Mouse (Mus musculus) midbrain, embryonic 11.5 days (tissue): ENCODE data around the gene Adgb. TPM values are rescaled to one million over a fixed set of nuclear protein-coding genes. Genes with fewer than 3 reads are reported as not detected.
"Not testable (repeated sequence)": the region's sequence is repeated elsewhere in the genome, so short reads cannot be mapped to it uniquely, and the experiment has no call there.

Source experiments
- ATAC-seq: fragments of 200-750 bp; cut with Nextera tagmentation; 2 replicates; pipeline ENCODE4 v1.8.0; 2017; ENCODE audit warnings: moderate TSS enrichment, moderate library complexity; ENCODE audit not compliant: low FRiP score
- DNase-seq: peaks from one replicate; pipeline ENCODE4 v3.0.0; 2015; ENCODE audit warnings: low spot score; ENCODE audit errors: missing footprints
- H3K27ac ChIP-seq: fragments of 300-500 bp; sonication (generic); 2 replicates; pipeline ENCODE4 v1.5.1; 2014; ENCODE audit warnings: low read depth, low read length
- H3K27me3 ChIP-seq: fragments of 300-500 bp; sonication (generic); 2 replicates; pipeline ENCODE4 v1.6.1; 2014; ENCODE audit warnings: mild to moderate bottlenecking, low read length, moderate library complexity, mixed read lengths; ENCODE audit not compliant: control insufficient read depth, insufficient read depth
- H3K36me3 ChIP-seq: fragments of 300-500 bp; sonication (generic); 2 replicates; pipeline ENCODE4 v1.6.1; 2014; ENCODE audit warnings: mild to moderate bottlenecking, low read length, moderate library complexity, mixed read lengths; ENCODE audit not compliant: control insufficient read depth, insufficient read depth
- H3K4me1 ChIP-seq: fragments of 300-500 bp; sonication (generic); 2 replicates; pipeline ENCODE4 v1.6.1; 2014; ENCODE audit warnings: low read length; ENCODE audit not compliant: control insufficient read depth, insufficient read depth
- H3K4me2 ChIP-seq: fragments of 300-500 bp; sonication (generic); 2 replicates; pipeline ENCODE4 v1.6.1; 2014; ENCODE audit warnings: mild to moderate bottlenecking, moderate library complexity
- H3K4me3 ChIP-seq: fragments of 300-500 bp; sonication (generic); 2 replicates; pipeline ENCODE4 v1.5.1; 2014; ENCODE audit warnings: low read depth, low read length
- H3K9ac ChIP-seq: fragments of 300-500 bp; sonication (generic); 2 replicates; pipeline ENCODE4 v1.6.1; 2014; ENCODE audit warnings: low read length
- H3K9me3 ChIP-seq: fragments of 300-500 bp; sonication (generic); 2 replicates; pipeline ENCODE4 v1.6.1; 2016; ENCODE audit warnings: low read length; ENCODE audit not compliant: control insufficient read depth
- WGBS: fragments of 180-500 bp; shearing (Covaris S2); extraction: QIAGEN DNeasy Blood & Tissue Kit; methylation state at CpG from one replicate; pipeline ENCODE4 v1.1.7; 2014; 5-methylcytosine and 5-hydroxymethylcytosine counted together
- polyA plus RNA-seq: library from polyadenylated mRNA; unstranded; fragments of >200 nt; fragmentation: Nextera tagmentation; extraction: Ambion mirVana; gene quantifications from 2 replicates; pipeline ENCODE4 v1.2.1, GENCODE M21; 2014

Gene Adgb
- 0.15 and 0.16 TPM in 2 replicates for polyA plus RNA-seq

GRCm38 (mm10) chr10:10471961-10472610, at the start of gene Adgb:
Gene Adgb (minus strand): TSS chr10:10472326.
- peak within 1 kb of the TSS; percentile 19 for H3K4me3 ChIP-seq

DNA sequence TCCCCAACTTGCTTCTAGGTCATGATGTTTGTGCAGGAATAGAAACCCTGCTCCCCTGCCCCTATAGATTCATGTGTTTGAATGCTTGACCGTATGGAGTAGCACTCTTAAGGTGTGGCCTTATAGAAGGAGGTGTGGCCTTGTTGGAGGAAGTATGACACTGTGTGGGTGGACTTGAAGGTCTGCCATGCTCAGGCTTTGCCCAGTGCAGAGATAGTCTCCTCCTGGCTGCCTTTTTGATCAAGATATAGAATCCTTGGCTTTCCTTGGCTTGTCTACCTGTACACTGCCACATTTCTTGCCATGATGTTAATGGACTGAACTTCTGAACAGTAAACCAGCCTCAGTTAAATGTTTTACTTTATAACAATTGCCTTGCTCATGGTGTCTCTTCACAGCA, 8.0 kb upstream of the Adgb start:
- Histone ChIP-seq H3K36me3 (no peaks in the 10 kb centered on the region), H3K27ac (no peak overlapping the region), H3K4me3 (no peak overlapping the region), H3K4me1 (no peaks in the 10 kb centered on the region), H3K9me3 (no peaks in the 10 kb centered on the region), H3K9ac (no peak overlapping the region), H3K4me2 (no peak overlapping the region), H3K27me3 (no peaks in the 10 kb centered on the region)
- WGBS, result 85% methylated on average over 1 of the region's 1 CpGs
- DNase-seq (no peak), ATAC-seq (no peak)

More at GRCm38 (mm10) chr10:10471961-10472610, at the start of gene Adgb:
- ATAC-seq (peak; percentile 94), DNase-seq (peak; percentile 94)
- Histone ChIP-seq H3K36me3 (no peaks in the 10 kb centered on the region), H3K4me1 (peaks cover 12% of the 10 kb centered on the region), H3K9ac (peak within 1 kb of the TSS; percentile 22; the same call in 1 of the 2 replicates), H3K9me3 (no peaks in the 10 kb centered on the region), H3K27me3 (no peaks in the 10 kb centered on the region), H3K4me2 (peak within 1 kb of the TSS; percentile 43), H3K27ac (peak within 1 kb of the TSS; percentile 7; the same call in 1 of the 2 replicates)
- 7% methylated on average over 22 of the region's 22 CpGs for WGBS

DNA sequence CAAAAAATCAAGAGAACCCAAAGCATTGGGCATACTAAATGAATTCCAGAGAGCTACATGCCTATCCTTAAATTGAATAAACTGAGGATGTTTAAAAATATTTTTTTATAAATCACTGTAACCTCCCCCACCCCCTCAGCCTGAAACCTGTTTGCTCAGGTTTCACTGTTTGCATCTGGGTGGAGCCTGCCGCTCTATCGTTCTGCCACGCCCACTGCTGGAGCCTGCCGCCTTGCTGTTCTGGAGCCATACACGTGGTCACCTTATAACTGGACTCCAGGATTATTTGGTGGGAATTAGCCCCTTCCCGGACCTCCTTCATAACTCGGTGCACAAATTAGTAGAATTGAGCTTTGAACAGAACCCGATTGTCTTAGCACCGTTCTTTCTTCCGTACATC, 5.3 kb upstream of the Adgb start:
- not testable (repeated sequence) for DNase-seq, H3K9me3 ChIP-seq, H3K27me3 ChIP-seq, H3K4me2 ChIP-seq, H3K4me1 ChIP-seq, H3K36me3 ChIP-seq, ATAC-seq, H3K4me3 ChIP-seq, H3K27ac ChIP-seq, H3K9ac ChIP-seq
- WGBS, result 69% methylated on average over 10 of the region's 10 CpGs

GRCm38 (mm10) chr10:10476956-10477355, 4.8 kb upstream of the Adgb start:
- no peak overlapping the region for H3K4me3 ChIP-seq
- H3K4me1 ChIP-seq, result peaks cover 7% of the 10 kb centered on the region; the same call in 1 of the 2 replicates
- no peaks in the 10 kb centered on the region for H3K36me3 ChIP-seq
- no peaks in the 10 kb centered on the region for H3K27me3 ChIP-seq
- H3K9me3 ChIP-seq, result no peaks in the 10 kb centered on the region
- no peak overlapping the region for H3K9ac ChIP-seq
- ATAC-seq (no peak), DNase-seq (no peak)
- no peak overlapping the region for H3K27ac ChIP-seq
- H3K4me2 ChIP-seq, result no peak overlapping the region
- 76% methylated on average over 5 of the region's 5 CpGs for WGBS

- ATAC-seq, result no peak
- 89% methylated on average over 2 of the region's 2 CpGs for WGBS
These were observed 4.4 kb upstream of the Adgb start for GRCm38 (mm10) chr10:10476549-10476948.

DNA sequence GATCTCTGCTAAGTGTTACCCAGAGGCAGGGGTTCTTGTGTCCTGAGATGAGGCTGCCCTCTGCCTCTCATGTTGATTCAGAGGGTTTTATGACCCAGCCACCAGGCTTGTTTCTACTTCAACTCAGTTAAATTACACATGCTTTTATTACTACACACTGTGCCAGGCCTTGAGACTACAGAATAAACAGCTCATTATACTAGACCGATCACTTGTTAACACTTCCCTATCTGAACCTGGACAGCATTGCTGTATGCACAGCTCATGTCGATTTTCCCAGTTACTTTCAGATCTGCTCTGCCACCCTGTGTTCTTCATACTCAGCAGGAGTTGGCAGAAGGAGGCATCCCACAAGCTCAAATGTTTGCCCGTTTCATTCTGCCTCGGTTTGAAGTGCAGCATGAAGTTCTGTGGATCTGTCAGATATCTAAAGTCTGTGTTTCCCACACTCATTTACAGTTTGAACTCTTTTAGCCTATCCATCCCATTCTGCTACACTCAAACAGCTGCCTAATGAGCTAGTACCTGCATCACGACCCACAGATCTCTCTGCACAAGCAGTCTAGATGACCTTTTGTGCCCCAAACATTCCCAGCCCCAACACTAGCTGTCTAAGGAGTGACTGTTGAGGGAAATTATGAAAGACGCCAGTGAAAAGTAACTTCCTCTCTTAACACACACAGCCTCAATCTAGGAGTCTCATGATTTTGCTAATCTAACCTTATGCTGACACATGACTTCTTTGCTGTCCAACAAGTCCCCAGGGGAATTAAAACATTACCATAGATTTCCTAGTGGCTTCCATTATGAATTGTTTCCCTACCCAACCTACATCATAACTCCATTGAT, 3.2 kb downstream of the Adgb start:
- H3K27ac ChIP-seq, result no peak overlapping the region
- no peaks in the 10 kb centered on the region for H3K36me3 ChIP-seq
- 72% methylated on average over 6 of the region's 6 CpGs for WGBS
- DNase-seq (no peak), ATAC-seq (no peak)
- H3K27me3 ChIP-seq, result no peaks in the 10 kb centered on the region
- H3K9ac ChIP-seq, result no peak overlapping the region
- H3K9me3 ChIP-seq, result no peaks in the 10 kb centered on the region
- peaks cover 12% of the 10 kb centered on the region for H3K4me1 ChIP-seq
- no peak overlapping the region for H3K4me2 ChIP-seq
- no peak overlapping the region for H3K4me3 ChIP-seq

More at GRCm38 (mm10) chr10:10476549-10476948, 4.4 kb upstream of the Adgb start:
- Histone ChIP-seq H3K4me1 (peaks cover 8% of the 10 kb centered on the region; the same call in 1 of the 2 replicates), H3K9me3 (no peaks in the 10 kb centered on the region), H3K4me3 (no peak overlapping the region), H3K4me2 (no peak overlapping the region), H3K9ac (no peak overlapping the region), H3K36me3 (no peaks in the 10 kb centered on the region), H3K27me3 (no peaks in the 10 kb centered on the region), H3K27ac (no peak overlapping the region)
- no peak for DNase-seq

- no peak for DNase-seq
- no peak overlapping the region for H3K4me2 ChIP-seq
- 83% methylated on average over 2 of the region's 2 CpGs for WGBS
- H3K4me1 ChIP-seq, result no peaks in the 10 kb centered on the region
- H3K4me3 ChIP-seq, result no peak overlapping the region
- no peak overlapping the region for H3K27ac ChIP-seq
- ATAC-seq, result no peak
- no peaks in the 10 kb centered on the region for H3K36me3 ChIP-seq
- H3K9ac ChIP-seq, result no peak overlapping the region
- no peaks in the 10 kb centered on the region for H3K27me3 ChIP-seq
- no peaks in the 10 kb centered on the region for H3K9me3 ChIP-seq
These were observed 12.0 kb downstream of the Adgb start for GRCm38 (mm10) chr10:10460113-10460512.

DNA sequence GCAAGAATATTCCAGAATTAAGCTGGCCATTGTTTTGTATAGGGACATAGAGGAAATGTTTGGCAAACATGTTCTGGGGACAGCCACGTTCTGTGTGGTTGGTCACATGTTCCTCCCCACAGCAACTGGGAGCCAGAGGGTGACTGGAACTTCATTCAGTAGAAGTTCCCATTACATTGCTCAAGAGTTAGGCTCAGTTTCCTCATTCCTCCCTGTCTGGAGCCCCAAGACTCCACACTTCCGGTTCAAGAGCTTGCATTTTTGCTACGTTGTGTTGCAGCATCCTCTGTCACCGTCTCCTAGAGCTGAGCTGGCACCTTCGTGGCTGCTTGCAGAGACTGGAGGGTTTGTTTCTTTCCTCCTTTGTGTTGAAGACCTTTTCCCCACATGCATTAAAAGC, 15.1 kb downstream of the Adgb start:
- Histone ChIP-seq H3K27ac (no peak overlapping the region), H3K4me2 (no peak overlapping the region), H3K9me3 (no peaks in the 10 kb centered on the region), H3K36me3 (no peaks in the 10 kb centered on the region), H3K4me1 (no peaks in the 10 kb centered on the region), H3K4me3 (no peak overlapping the region), H3K9ac (no peak overlapping the region), H3K27me3 (no peaks in the 10 kb centered on the region)
- ATAC-seq, result no peak
- no peak for DNase-seq
- WGBS, result 89% methylated on average over 5 of the region's 5 CpGs

DNA sequence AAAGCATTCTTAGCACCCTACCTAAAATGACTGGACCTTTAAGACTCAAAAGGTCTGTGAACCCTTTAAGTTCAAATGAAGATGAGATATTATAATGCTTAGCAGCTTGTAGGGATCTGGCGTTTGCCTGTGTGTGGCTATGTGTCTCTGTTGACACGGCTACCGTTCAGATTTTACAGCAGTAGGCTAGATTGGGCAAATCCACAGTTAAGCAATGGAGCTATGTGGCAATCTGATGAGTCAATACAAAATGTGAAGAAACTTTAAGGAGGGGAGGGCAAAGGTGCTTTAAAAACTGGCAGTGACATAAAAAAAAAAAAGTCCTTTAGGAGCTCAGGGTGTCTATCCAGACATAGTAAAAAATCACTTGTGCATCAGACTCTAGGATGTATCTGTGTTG, 23.1 kb downstream of the Adgb start:
- no peak for DNase-seq
- WGBS, result 90% methylated on average over 3 of the region's 3 CpGs
- H3K27ac ChIP-seq, result no peak overlapping the region
- H3K9ac ChIP-seq, result no peak overlapping the region
- no peak for ATAC-seq
- H3K27me3 ChIP-seq, result no peaks in the 10 kb centered on the region
- H3K4me2 ChIP-seq, result no peak overlapping the region
- H3K36me3 ChIP-seq, result no peaks in the 10 kb centered on the region
- H3K4me3 ChIP-seq, result no peak overlapping the region
- no peaks in the 10 kb centered on the region for H3K4me1 ChIP-seq
- H3K9me3 ChIP-seq, result no peaks in the 10 kb centered on the region
